Mouse (Mus musculus) limb, embryonic 13.5 days (tissue): ENCODE results near the gene Nlk. TPM values are rescaled to one million over a fixed set of nuclear protein-coding genes. Genes with fewer than 3 reads are reported as not detected.
"Not testable (repeated sequence)": the region's sequence is repeated elsewhere in the genome, so short reads cannot be mapped to it uniquely, and the experiment has no call there.

ENCODE experiments used
- ATAC-seq: fragments of 200-750 bp; cut with Nextera tagmentation; 2 replicates; pipeline ENCODE4 v1.8.0; 2017; ENCODE audit warnings: low read depth, moderate number of reproducible peaks, moderate TSS enrichment; ENCODE audit not compliant: low FRiP score
- H3K27ac ChIP-seq: fragments of 300-500 bp; sonication (generic); 2 replicates; pipeline ENCODE4 v1.5.1; 2015; ENCODE audit warnings: inconsistent platforms, mild to moderate bottlenecking, moderate library complexity
- H3K27me3 ChIP-seq: fragments of 300-500 bp; sonication (generic); 2 replicates; pipeline ENCODE4 v1.6.1; 2015; ENCODE audit warnings: mild to moderate bottlenecking, inconsistent platforms
- H3K36me3 ChIP-seq: fragments of 300-500 bp; sonication (generic); 2 replicates; pipeline ENCODE4 v1.6.1; 2015; ENCODE audit warnings: inconsistent platforms, mild to moderate bottlenecking, moderate library complexity
- H3K4me1 ChIP-seq: fragments of 300-500 bp; sonication (generic); 2 replicates; pipeline ENCODE4 v1.6.1; 2015; ENCODE audit warnings: inconsistent platforms
- H3K4me2 ChIP-seq: fragments of 300-500 bp; sonication (generic); replicated peaks from 2 replicates; pipeline ENCODE4 v1.6.1; 2015; ENCODE audit warnings: inconsistent platforms, mild to moderate bottlenecking, moderate library complexity
- H3K4me3 ChIP-seq: fragments of 300-500 bp; sonication (generic); 2 replicates; pipeline ENCODE4 v1.5.1; 2015; ENCODE audit warnings: moderate library complexity, mild to moderate bottlenecking, inconsistent platforms
- H3K9ac ChIP-seq: fragments of 300-500 bp; sonication (generic); 2 replicates; pipeline ENCODE4 v1.6.1; 2015; ENCODE audit warnings: mild to moderate bottlenecking, inconsistent platforms
- H3K9me3 ChIP-seq: fragments of 300-500 bp; sonication (generic); 2 replicates; pipeline ENCODE4 v1.6.1; 2016; ENCODE audit warnings: inconsistent platforms
- WGBS: fragments of 180-500 bp; shearing (Covaris S2); methylation state at CpG from one replicate; pipeline ENCODE4 v1.1.7; 2015; 5-methylcytosine and 5-hydroxymethylcytosine counted together
- polyA plus RNA-seq: library from polyadenylated mRNA; unstranded; fragments of >200 nt; fragmentation: Nextera tagmentation; extraction: Ambion mirVana; gene quantifications from 2 replicates; pipeline ENCODE4 v1.2.1, GENCODE M21; 2015

The Nlk gene
- polyA plus RNA-seq, 1 experiment from 2014 or later: 12.2 TPM

GRCm38 (mm10) chr11:78678761-78679160 is 18.4 kb downstream of the Nlk start:
- peaks cover 7% of the 10 kb centered on the region for H3K36me3 ChIP-seq
- H3K27me3 ChIP-seq: no peaks in the 10 kb centered on the region
- 59% methylated on average over 2 of the region's 2 CpGs for WGBS
- no peaks in the 10 kb centered on the region for H3K9me3 ChIP-seq
- H3K4me1 ChIP-seq: peaks cover 6% of the 10 kb centered on the region
- ATAC-seq: no peak
- no peak overlapping the region for H3K9ac ChIP-seq
- H3K4me2 ChIP-seq: no peak overlapping the region
- H3K4me3 ChIP-seq: no peak overlapping the region
- H3K27ac ChIP-seq: no peak overlapping the region

DNA sequence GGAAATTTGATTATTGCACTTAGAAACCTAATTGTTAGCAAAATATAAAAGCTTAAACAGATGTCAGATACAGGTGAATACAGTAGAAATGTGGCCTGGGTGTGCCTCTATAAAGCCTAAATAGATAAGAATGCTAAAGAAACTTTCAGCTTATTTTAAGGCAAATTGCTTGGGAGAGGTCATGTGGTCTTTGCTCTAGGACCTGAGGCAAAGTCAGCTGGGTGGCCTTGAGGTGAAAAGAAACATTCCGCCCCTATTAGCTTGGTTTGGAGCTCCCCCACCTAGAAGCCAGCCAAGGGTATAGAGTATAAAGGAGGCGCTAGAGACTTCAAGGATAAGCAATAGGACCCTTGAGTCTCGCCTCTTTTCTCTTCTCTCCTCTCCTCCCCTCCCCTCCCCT is 28.5 kb downstream of the Nlk start:
- 34% methylated on average over 3 of the region's 3 CpGs for WGBS
- no peak overlapping the region for H3K9ac ChIP-seq

GRCm38 (mm10) chr11:78664853-78665252 is 32.3 kb downstream of the Nlk start:
- Histone ChIP-seq H3K27ac (no peak overlapping the region), H3K9ac (no peak overlapping the region), H3K9me3 (no peaks in the 10 kb centered on the region), H3K36me3 (no peaks in the 10 kb centered on the region), H3K4me3 (no peak overlapping the region), H3K4me1 (no peaks in the 10 kb centered on the region), H3K27me3 (no peaks in the 10 kb centered on the region), H3K4me2 (no peak overlapping the region)
- ATAC-seq: no peak
- 59% methylated on average over 2 of the region's 2 CpGs for WGBS

More for the DNA sequence above, 28.5 kb downstream of the Nlk start:
- H3K27me3 ChIP-seq: no peaks in the 10 kb centered on the region
- H3K4me1 ChIP-seq: no peaks in the 10 kb centered on the region
- H3K4me3 ChIP-seq: no peak overlapping the region
- H3K4me2 ChIP-seq: no peak overlapping the region
- ATAC-seq: no peak
- no peaks in the 10 kb centered on the region for H3K36me3 ChIP-seq
- no peaks in the 10 kb centered on the region for H3K9me3 ChIP-seq
- H3K27ac ChIP-seq: no peak overlapping the region

- no peak for ATAC-seq
- H3K9ac ChIP-seq: no peak overlapping the region
- H3K27me3 ChIP-seq: no peaks in the 10 kb centered on the region
- 55% methylated on average over 4 of the region's 4 CpGs for WGBS
- no peak overlapping the region for H3K4me2 ChIP-seq
- H3K36me3 ChIP-seq: no peaks in the 10 kb centered on the region
- no peaks in the 10 kb centered on the region for H3K4me1 ChIP-seq
- H3K4me3 ChIP-seq: no peak overlapping the region
- no peaks in the 10 kb centered on the region for H3K9me3 ChIP-seq
- H3K27ac ChIP-seq: no peak overlapping the region
Measured at GRCm38 (mm10) chr11:78663916-78664315, 33.3 kb downstream of the Nlk start.

GRCm38 (mm10) chr11:78649143-78649542 is 48.0 kb downstream of the Nlk start:
- H3K9ac ChIP-seq: no peak overlapping the region
- WGBS: 83% methylated on average over 2 of the region's 2 CpGs
- H3K9me3 ChIP-seq: no peaks in the 10 kb centered on the region
- H3K36me3 ChIP-seq: no peaks in the 10 kb centered on the region
- H3K27me3 ChIP-seq: no peaks in the 10 kb centered on the region
- H3K4me3 ChIP-seq: no peak overlapping the region
- ATAC-seq: no peak
- no peak overlapping the region for H3K4me2 ChIP-seq
- H3K4me1 ChIP-seq: peaks cover 6% of the 10 kb centered on the region; the same call in 1 of the 2 replicates
- H3K27ac ChIP-seq: no peak overlapping the region

DNA sequence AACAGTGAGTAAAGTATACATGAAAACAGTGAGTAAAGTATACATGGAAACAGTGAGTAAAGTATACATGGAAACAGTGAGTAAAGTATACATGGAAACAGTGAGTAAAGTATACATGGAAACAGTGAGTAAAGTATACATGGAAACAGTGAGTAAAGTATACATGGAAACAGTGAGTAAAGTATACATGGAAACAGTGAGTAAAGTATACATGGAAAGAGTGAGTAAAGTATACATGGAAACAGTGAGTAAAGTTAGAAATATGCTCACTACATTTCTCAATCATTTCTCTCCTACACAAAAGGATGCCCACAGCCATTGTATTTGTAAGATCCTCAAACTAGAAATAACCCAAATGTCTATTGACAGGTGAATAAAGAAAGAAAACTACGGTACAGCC is 48.8 kb downstream of the Nlk start:
- not testable (repeated sequence) for H3K9me3 ChIP-seq, H3K27me3 ChIP-seq, H3K4me1 ChIP-seq, H3K27ac ChIP-seq, H3K4me2 ChIP-seq, ATAC-seq, H3K36me3 ChIP-seq, H3K4me3 ChIP-seq, H3K9ac ChIP-seq
- 87% methylated on average over 1 of the region's 1 CpGs for WGBS

- Histone ChIP-seq H3K27ac (no peak overlapping the region), H3K27me3 (no peaks in the 10 kb centered on the region), H3K4me1 (peaks cover 6% of the 10 kb centered on the region), H3K36me3 (no peaks in the 10 kb centered on the region), H3K4me2 (no peak overlapping the region), H3K9ac (no peak overlapping the region), H3K9me3 (no peaks in the 10 kb centered on the region), H3K4me3 (no peak overlapping the region)
- 82% methylated on average over 7 of the region's 7 CpGs for WGBS
- ATAC-seq: no peak
Measured at GRCm38 (mm10) chr11:78643746-78644145, 53.4 kb downstream of the Nlk start.

DNA sequence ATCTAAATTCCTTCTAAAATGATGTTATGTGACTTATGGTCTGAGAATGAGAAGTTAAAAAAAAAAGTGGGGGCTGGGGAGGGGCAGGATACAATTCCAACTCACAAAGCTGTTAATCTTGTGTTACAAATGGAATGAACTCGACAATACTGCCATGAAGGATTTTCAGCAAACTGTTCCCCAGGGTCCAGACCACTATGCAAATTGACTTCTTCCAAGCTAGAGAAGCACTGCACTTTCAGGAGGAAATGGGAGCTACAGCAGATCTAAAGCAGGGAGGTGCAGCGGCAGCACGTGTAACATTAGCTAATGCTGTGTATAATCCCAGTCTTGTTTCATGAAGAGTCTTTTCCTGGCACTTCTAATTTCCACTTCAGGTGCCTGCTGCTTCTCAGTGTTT is 55.0 kb downstream of the Nlk start:
- no peak overlapping the region for H3K4me3 ChIP-seq
- no peaks in the 10 kb centered on the region for H3K27me3 ChIP-seq
- whole genome bisulfite sequencing: 54% methylated on average over 3 of the region's 3 CpGs
- peaks cover 2% of the 10 kb centered on the region for H3K36me3 ChIP-seq
- H3K27ac ChIP-seq: no peak overlapping the region
- no peak for ATAC-seq
- H3K4me1 ChIP-seq: peaks cover 6% of the 10 kb centered on the region
- peaks cover 2% of the 10 kb centered on the region; the same call in 1 of the 2 replicates for H3K9me3 ChIP-seq
- no peak overlapping the region for H3K4me2 ChIP-seq
- H3K9ac ChIP-seq: no peak overlapping the region

DNA sequence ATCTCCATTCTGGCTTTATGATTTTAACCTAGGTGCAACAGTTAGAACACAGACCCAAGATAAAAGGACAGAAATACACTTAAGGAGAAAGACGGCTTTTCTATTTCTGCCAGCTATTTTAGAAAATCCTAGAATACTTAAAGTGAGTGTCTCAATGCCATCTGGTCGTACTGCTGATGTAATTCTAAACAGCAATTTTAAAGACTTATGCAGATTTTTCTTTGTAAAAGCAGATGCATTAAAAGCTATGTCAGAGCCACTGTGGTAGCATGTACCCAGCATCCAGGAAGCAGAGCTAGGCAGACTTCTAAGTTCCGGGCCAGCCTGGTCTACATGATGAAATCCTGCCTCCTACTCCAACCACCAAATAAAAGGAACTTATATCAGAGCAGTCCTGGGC is 56.1 kb downstream of the Nlk start:
- peaks cover 7% of the 10 kb centered on the region for H3K36me3 ChIP-seq
- ATAC-seq: no peak
- no peak overlapping the region for H3K4me2 ChIP-seq
- H3K27ac ChIP-seq: no peak overlapping the region
- H3K27me3 ChIP-seq: no peaks in the 10 kb centered on the region
- H3K4me3 ChIP-seq: no peak overlapping the region
- 87% methylated on average over 3 of the region's 3 CpGs for WGBS
- H3K9ac ChIP-seq: no peak overlapping the region
- peaks cover 6% of the 10 kb centered on the region for H3K4me1 ChIP-seq
- peaks cover 7% of the 10 kb centered on the region for H3K9me3 ChIP-seq

- H3K4me2 ChIP-seq: no peak overlapping the region
- no peak overlapping the region for H3K4me3 ChIP-seq
- WGBS: 92% methylated on average over 2 of the region's 2 CpGs
- ATAC-seq: no peak
- H3K27ac ChIP-seq: no peak overlapping the region
- peaks cover 7% of the 10 kb centered on the region for H3K36me3 ChIP-seq
- peaks cover 7% of the 10 kb centered on the region for H3K9me3 ChIP-seq
- no peaks in the 10 kb centered on the region for H3K4me1 ChIP-seq
- no peak overlapping the region for H3K9ac ChIP-seq
- no peaks in the 10 kb centered on the region for H3K27me3 ChIP-seq
Measured at GRCm38 (mm10) chr11:78632782-78633181, 64.4 kb downstream of the Nlk start.

- Histone ChIP-seq H3K4me3 (no peak overlapping the region), H3K4me2 (no peak overlapping the region), H3K9me3 (no peaks in the 10 kb centered on the region), H3K27me3 (no peaks in the 10 kb centered on the region), H3K9ac (no peak overlapping the region), H3K36me3 (peaks cover 15% of the 10 kb centered on the region), H3K27ac (no peak overlapping the region), H3K4me1 (no peaks in the 10 kb centered on the region)
- no peak for ATAC-seq
- 91% methylated on average over 3 of the region's 3 CpGs for WGBS
Measured at GRCm38 (mm10) chr11:78628871-78629270, 68.3 kb downstream of the Nlk start.

DNA sequence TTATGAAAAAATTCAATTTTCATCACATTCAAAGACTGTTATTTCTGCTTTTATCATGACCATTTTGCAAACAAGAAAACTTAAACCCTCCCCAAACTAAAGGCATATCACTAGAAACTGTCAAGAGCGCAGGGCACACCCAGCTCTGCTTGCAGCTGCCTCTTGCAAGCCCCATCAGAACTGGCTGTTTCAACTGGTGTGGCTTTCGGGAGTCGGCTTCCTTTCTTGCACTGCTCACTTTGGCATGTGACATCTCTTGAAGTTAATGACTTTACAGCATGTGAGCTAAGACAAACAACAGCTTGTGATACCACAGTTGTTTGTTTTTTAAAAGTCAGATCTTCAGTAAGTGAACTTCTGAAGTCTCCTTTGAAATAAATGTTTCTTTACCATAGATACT is 72.8 kb downstream of the Nlk start:
- ATAC-seq: no peak
- no peaks in the 10 kb centered on the region for H3K27me3 ChIP-seq

DNA sequence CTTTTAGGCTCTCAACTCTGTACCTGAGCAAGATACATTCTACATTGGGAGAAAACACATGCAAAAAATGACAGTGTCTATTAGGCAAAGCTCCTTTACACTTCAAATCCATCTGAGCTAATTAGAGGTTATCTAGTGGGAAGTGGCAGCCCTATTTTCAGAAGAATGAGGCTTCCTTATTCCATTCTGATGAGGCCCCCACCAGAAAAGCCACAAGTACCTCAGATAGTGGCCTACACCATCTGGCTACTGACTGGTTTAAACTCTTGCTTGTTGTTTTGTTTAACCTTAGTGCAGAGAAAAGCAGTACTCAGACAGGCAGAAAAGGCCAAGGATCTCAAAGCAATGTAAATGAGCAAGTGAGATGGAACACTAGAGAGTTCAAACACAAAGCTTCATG is 75.2 kb downstream of the Nlk start:
- H3K9ac ChIP-seq: no peak overlapping the region
- H3K4me1 ChIP-seq: no peaks in the 10 kb centered on the region
- no peak overlapping the region for H3K4me3 ChIP-seq
- no peaks in the 10 kb centered on the region for H3K27me3 ChIP-seq
- no peak overlapping the region for H3K27ac ChIP-seq
- H3K4me2 ChIP-seq: no peak overlapping the region
- peaks cover 19% of the 10 kb centered on the region for H3K36me3 ChIP-seq
- no peak for ATAC-seq
- no peaks in the 10 kb centered on the region for H3K9me3 ChIP-seq

More for the DNA sequence above, 72.8 kb downstream of the Nlk start:
- no peaks in the 10 kb centered on the region for H3K9me3 ChIP-seq
- H3K4me2 ChIP-seq: no peak overlapping the region
- no peak overlapping the region for H3K9ac ChIP-seq
- 40% methylated on average over 3 of the region's 3 CpGs for WGBS
- no peak overlapping the region for H3K4me3 ChIP-seq
- no peak overlapping the region for H3K27ac ChIP-seq
- no peaks in the 10 kb centered on the region for H3K4me1 ChIP-seq
- peaks cover 16% of the 10 kb centered on the region for H3K36me3 ChIP-seq
